Mouse (Mus musculus): ENCODE data around the gene Raet1e. TPM values are rescaled to one million over a fixed set of nuclear protein-coding genes. Genes with fewer than 3 reads are reported as not detected.
"Not testable (repeated sequence)": the region's sequence is repeated elsewhere in the genome, so short reads cannot be mapped to it uniquely, and the experiment has no call there.

Raet1e gene
- polyA plus RNA-seq, 1 experiment from 2014 or later = 7.9 TPM

GRCm38 (mm10) chr10:22173335-22174189 lies 15.2 kb downstream of the Raet1e start:
- H3K9ac ChIP-seq (ENCODE audit: low read depth, low read length); H3K27ac ChIP-seq (ENCODE audit: low read depth, low read length); ATAC-seq (replicated peaks; ENCODE audit: insufficient number of reproducible peaks, low FRiP score, low TSS enrichment); H3K36me3 ChIP-seq (ENCODE audit: control insufficient read depth, insufficient read depth, low read length); H3K9me3 ChIP-seq (replicated peaks; ENCODE audit: control insufficient read depth, low read length); H3K4me1 ChIP-seq (ENCODE audit: control insufficient read depth, insufficient read depth, low read length); H3K27me3 ChIP-seq (ENCODE audit: control insufficient read depth, insufficient read depth, low read length): not testable (repeated sequence)
- peak overlapping the region; percentile 12; the same call in 1 of the 2 replicates for H3K4me3 ChIP-seq (ENCODE audit: low read depth, low read length)
- H3K4me2 ChIP-seq = peak overlapping the region; percentile 39
- 13% methylated on average over 11 of the region's 17 CpGs for WGBS (ENCODE audit: insufficient replicate concordance)

GRCm38 (mm10) chr10:22174190-22174487 lies 15.8 kb downstream of the Raet1e start:
- H3K4me3 ChIP-seq (ENCODE audit: low read depth, low read length); H3K27ac ChIP-seq (ENCODE audit: low read depth, low read length); H3K4me1 ChIP-seq (ENCODE audit: control insufficient read depth, insufficient read depth, low read length); H3K27me3 ChIP-seq (ENCODE audit: control insufficient read depth, insufficient read depth, low read length); H3K4me2 ChIP-seq; ATAC-seq (replicated peaks; ENCODE audit: insufficient number of reproducible peaks, low FRiP score, low TSS enrichment); H3K36me3 ChIP-seq (ENCODE audit: control insufficient read depth, insufficient read depth, low read length); H3K9me3 ChIP-seq (replicated peaks; ENCODE audit: control insufficient read depth, low read length); H3K9ac ChIP-seq (ENCODE audit: low read depth, low read length): not testable (repeated sequence)
- WGBS (ENCODE audit: insufficient replicate concordance) = 87% methylated on average over 2 of the region's 2 CpGs

DNA sequence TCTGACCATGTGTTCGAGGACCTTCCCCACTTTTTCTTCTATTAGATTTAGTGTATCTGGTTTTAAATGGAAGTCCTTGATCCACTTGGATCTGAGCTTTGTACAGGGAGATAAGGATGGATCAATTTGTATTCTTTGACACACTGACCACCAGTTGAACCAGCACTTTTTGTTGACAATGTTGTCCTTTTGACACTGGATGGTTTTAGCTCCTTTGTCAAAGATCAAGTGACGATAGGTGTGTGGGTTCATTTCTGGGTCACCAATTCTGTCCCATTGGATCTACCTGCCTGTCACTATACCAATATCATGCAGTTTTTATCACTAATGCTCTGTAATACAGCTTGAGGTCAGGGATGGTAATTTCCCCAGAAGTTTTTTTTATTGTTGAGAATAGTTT lies 18.1 kb downstream of the Raet1e start:
- not testable (repeated sequence) for H3K36me3 ChIP-seq (ENCODE audit: control insufficient read depth, insufficient read depth, low read length); H3K9ac ChIP-seq (ENCODE audit: low read depth, low read length); H3K4me3 ChIP-seq (ENCODE audit: low read depth, low read length); H3K27ac ChIP-seq (ENCODE audit: low read depth, low read length); H3K9me3 ChIP-seq (replicated peaks; ENCODE audit: control insufficient read depth, low read length); H3K27me3 ChIP-seq (ENCODE audit: control insufficient read depth, insufficient read depth, low read length); ATAC-seq (replicated peaks; ENCODE audit: insufficient number of reproducible peaks, low FRiP score, low TSS enrichment); H3K4me2 ChIP-seq; H3K4me1 ChIP-seq (ENCODE audit: control insufficient read depth, insufficient read depth, low read length)
- WGBS (ENCODE audit: insufficient replicate concordance) = 70% methylated on average over 2 of the region's 2 CpGs

- ATAC-seq (replicated peaks; ENCODE audit: insufficient number of reproducible peaks, low FRiP score, low TSS enrichment) = peak; percentile 41; the same call in 1 of the 2 replicates
- 4% methylated on average over 6 of the region's 10 CpGs for WGBS (ENCODE audit: insufficient replicate concordance)
- peak overlapping the region; percentile 32; the same call in 1 of the 2 replicates for H3K4me2 ChIP-seq
- H3K36me3 ChIP-seq (ENCODE audit: control insufficient read depth, insufficient read depth, low read length); H3K4me3 ChIP-seq (ENCODE audit: low read depth, low read length); H3K9me3 ChIP-seq (replicated peaks; ENCODE audit: control insufficient read depth, low read length); H3K27ac ChIP-seq (ENCODE audit: low read depth, low read length); H3K27me3 ChIP-seq (ENCODE audit: control insufficient read depth, insufficient read depth, low read length); H3K4me1 ChIP-seq (ENCODE audit: control insufficient read depth, insufficient read depth, low read length); H3K9ac ChIP-seq (ENCODE audit: low read depth, low read length): not testable (repeated sequence)
These were observed 32.7 kb downstream of the Raet1e start for GRCm38 (mm10) chr10:22191035-22191434.

- H3K27ac ChIP-seq (ENCODE audit: low read depth, low read length); H3K4me2 ChIP-seq; H3K9me3 ChIP-seq (replicated peaks; ENCODE audit: control insufficient read depth, low read length); H3K4me1 ChIP-seq (ENCODE audit: control insufficient read depth, insufficient read depth, low read length); H3K36me3 ChIP-seq (ENCODE audit: control insufficient read depth, insufficient read depth, low read length); H3K4me3 ChIP-seq (ENCODE audit: low read depth, low read length); H3K27me3 ChIP-seq (ENCODE audit: control insufficient read depth, insufficient read depth, low read length); ATAC-seq (replicated peaks; ENCODE audit: insufficient number of reproducible peaks, low FRiP score, low TSS enrichment); H3K9ac ChIP-seq (ENCODE audit: low read depth, low read length): not testable (repeated sequence)
- no CpG with 5 or more reads among the region's 3 CpGs for WGBS (ENCODE audit: insufficient replicate concordance)
These were observed 43.0 kb downstream of the Raet1e start for GRCm38 (mm10) chr10:22201352-22201751.

DNA sequence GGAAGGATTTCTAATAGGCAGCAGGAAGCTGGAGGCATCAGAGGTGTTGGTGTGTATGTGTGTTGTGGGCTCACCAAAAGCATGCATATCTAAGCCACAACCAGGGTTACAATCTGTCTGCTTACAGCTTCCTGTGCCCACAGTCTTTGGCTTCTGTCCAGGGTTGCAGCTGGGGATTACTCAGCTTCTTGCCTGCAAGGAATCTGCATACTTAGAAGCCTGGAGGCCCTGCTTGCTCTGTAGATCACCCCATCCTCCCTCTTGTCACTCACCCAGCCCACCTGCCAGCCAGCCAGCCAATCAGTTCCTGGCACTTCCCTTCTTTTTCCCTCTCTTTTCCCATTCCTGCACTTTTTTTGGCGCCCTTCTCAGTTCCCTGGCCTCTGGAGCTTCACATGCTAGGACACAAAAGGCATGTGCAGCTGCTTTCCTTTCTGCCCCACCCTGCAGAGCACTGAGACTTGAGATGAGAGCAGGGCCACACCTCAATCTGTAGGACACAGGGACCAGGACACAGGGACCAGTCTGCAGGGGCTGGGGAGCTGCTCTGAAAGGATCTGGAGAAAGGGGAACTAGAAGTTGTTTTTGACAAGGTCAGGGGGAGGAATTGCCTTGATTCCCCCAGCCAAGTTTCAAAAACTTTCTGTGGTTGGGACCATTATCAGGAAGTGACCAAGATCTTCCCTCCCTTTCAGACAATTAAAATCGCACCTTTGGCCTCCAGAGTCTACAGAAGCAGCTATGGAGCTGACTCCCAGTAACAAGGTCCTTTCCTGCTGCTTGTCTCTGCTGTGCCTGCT lies 44.6 kb downstream of the Raet1e start:
- not testable (repeated sequence) for H3K27me3 ChIP-seq (ENCODE audit: control insufficient read depth, insufficient read depth, low read length); H3K9ac ChIP-seq (ENCODE audit: low read depth, low read length); H3K4me1 ChIP-seq (ENCODE audit: control insufficient read depth, insufficient read depth, low read length); H3K4me3 ChIP-seq (ENCODE audit: low read depth, low read length); H3K27ac ChIP-seq (ENCODE audit: low read depth, low read length); H3K36me3 ChIP-seq (ENCODE audit: control insufficient read depth, insufficient read depth, low read length); H3K4me2 ChIP-seq; H3K9me3 ChIP-seq (replicated peaks; ENCODE audit: control insufficient read depth, low read length); ATAC-seq (replicated peaks; ENCODE audit: insufficient number of reproducible peaks, low FRiP score, low TSS enrichment)
- WGBS (ENCODE audit: insufficient replicate concordance) = no CpG with 5 or more reads among the region's 2 CpGs

DNA sequence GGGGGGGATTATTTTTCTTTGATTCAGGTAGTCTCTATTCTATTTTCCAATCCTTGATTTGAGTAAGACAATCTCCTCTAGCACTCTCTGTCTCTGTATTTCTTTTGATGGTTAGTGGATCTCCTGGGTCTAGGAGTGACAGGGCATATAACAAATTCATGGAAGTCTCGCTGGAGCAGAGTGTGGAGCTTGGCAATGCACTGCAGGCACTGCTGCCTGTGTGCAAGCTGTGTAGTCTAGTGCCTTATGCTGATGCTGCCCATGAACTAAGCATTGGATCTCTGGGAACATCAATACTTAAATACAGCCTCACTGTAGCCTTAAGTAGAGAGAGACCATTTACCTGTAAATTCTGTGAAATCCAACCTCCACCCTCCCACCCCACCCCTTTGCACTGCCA lies 48.1 kb downstream of the Raet1e start:
- H3K9ac ChIP-seq (ENCODE audit: low read depth, low read length); ATAC-seq (replicated peaks; ENCODE audit: insufficient number of reproducible peaks, low FRiP score, low TSS enrichment); H3K4me3 ChIP-seq (ENCODE audit: low read depth, low read length); H3K4me1 ChIP-seq (ENCODE audit: control insufficient read depth, insufficient read depth, low read length); H3K27me3 ChIP-seq (ENCODE audit: control insufficient read depth, insufficient read depth, low read length); H3K36me3 ChIP-seq (ENCODE audit: control insufficient read depth, insufficient read depth, low read length); H3K4me2 ChIP-seq; H3K9me3 ChIP-seq (replicated peaks; ENCODE audit: control insufficient read depth, low read length); H3K27ac ChIP-seq (ENCODE audit: low read depth, low read length): not testable (repeated sequence)
- 61% methylated on average over 1 of the region's 1 CpGs for WGBS (ENCODE audit: insufficient replicate concordance)

DNA sequence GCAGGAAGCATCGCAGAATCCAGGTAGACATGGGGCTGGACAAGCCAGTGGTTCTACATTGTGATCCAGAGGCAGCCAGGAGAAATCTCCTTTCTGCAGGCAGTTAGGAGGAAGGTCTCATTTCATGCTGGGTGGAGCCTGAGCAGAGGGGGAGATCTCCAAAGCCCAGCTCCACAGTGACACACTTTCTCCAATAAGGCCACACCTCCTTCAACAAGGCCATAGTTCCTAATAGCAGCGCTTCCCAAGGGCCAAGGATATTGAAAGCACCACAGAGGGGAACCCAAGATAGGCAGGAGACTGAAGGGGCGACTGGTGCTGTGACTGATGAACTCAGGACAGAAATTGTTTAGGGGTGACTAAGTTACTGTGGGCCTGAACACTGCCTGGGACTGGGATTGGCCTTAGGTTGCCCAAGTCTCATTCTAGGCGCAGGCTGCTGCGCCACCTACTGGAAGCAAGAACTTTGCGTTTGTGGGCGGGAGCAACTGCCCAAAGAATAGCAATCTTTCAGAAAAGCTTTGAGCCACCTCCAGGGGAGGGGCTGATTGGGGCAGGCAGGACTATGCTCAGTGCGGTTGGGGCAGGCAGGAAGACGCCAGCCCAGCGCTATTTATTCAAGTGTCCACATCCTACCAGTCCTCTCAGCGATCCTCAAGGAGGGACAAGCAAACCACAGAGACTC lies 53.8 kb downstream of the Raet1e start:
- H3K27me3 ChIP-seq (ENCODE audit: control insufficient read depth, insufficient read depth, low read length); H3K4me1 ChIP-seq (ENCODE audit: control insufficient read depth, insufficient read depth, low read length); H3K9me3 ChIP-seq (replicated peaks; ENCODE audit: control insufficient read depth, low read length); H3K4me2 ChIP-seq; H3K4me3 ChIP-seq (ENCODE audit: low read depth, low read length); H3K27ac ChIP-seq (ENCODE audit: low read depth, low read length); H3K36me3 ChIP-seq (ENCODE audit: control insufficient read depth, insufficient read depth, low read length); H3K9ac ChIP-seq (ENCODE audit: low read depth, low read length): not testable (repeated sequence)
- peak; percentile 62; the same call in 1 of the 2 replicates for ATAC-seq (replicated peaks; ENCODE audit: insufficient number of reproducible peaks, low FRiP score, low TSS enrichment)
- under 1% methylated on average over 8 of the region's 11 CpGs for WGBS (ENCODE audit: insufficient replicate concordance)
